Mouse (Mus musculus) midbrain, embryonic 13.5 days (tissue): Measurements from ENCODE around the gene Ppm1f. TPM values are rescaled to one million over a fixed set of nuclear protein-coding genes. Genes with fewer than 3 reads are reported as not detected.
A peak's percentile ranks its signal among the peaks of the same experiment; 100 is the strongest.

ENCODE experiments used
- ATAC-seq: fragments of 200-750 bp; cut with Nextera tagmentation; 2 replicates; pipeline ENCODE4 v1.8.0; 2017; ENCODE audit warnings: mild to moderate bottlenecking, moderate TSS enrichment, moderate library complexity
- H3K27ac ChIP-seq: fragments of 300-500 bp; sonication (generic); 2 replicates; pipeline ENCODE4 v1.5.1; 2015; ENCODE audit warnings: inconsistent platforms, mild to moderate bottlenecking, moderate library complexity
- H3K27me3 ChIP-seq: fragments of 300-500 bp; sonication (generic); 2 replicates; pipeline ENCODE4 v1.6.1; 2015; ENCODE audit warnings: mild to moderate bottlenecking, inconsistent platforms
- H3K36me3 ChIP-seq: fragments of 300-500 bp; sonication (generic); 2 replicates; pipeline ENCODE4 v1.6.1; 2015; ENCODE audit warnings: mild to moderate bottlenecking, inconsistent platforms
- H3K4me1 ChIP-seq: fragments of 300-500 bp; sonication (generic); replicated peaks from 2 replicates; pipeline ENCODE4 v1.6.1; 2015; ENCODE audit warnings: inconsistent platforms
- H3K4me2 ChIP-seq: fragments of 300-500 bp; sonication (generic); replicated peaks from 2 replicates; pipeline ENCODE4 v1.6.1; 2015; ENCODE audit warnings: moderate library complexity, mild to moderate bottlenecking, inconsistent platforms
- H3K4me3 ChIP-seq: fragments of 300-500 bp; sonication (generic); replicated peaks from 2 replicates; pipeline ENCODE4 v1.5.1; 2015; ENCODE audit warnings: mild to moderate bottlenecking, inconsistent platforms
- H3K9ac ChIP-seq: fragments of 300-500 bp; sonication (generic); replicated peaks from 2 replicates; pipeline ENCODE4 v1.6.1; 2015; ENCODE audit warnings: mild to moderate bottlenecking, inconsistent platforms
- H3K9me3 ChIP-seq: fragments of 300-500 bp; sonication (generic); 2 replicates; pipeline ENCODE4 v1.6.1; 2016; ENCODE audit warnings: mild to moderate bottlenecking, inconsistent platforms
- WGBS: fragments of 180-500 bp; shearing (Covaris S2); methylation state at CpG from one replicate; pipeline ENCODE4 v1.1.7; 2015; 5-methylcytosine and 5-hydroxymethylcytosine counted together
- polyA plus RNA-seq: library from polyadenylated mRNA; unstranded; fragments of >200 nt; fragmentation: Nextera tagmentation; extraction: Ambion mirVana; gene quantifications from 2 replicates; pipeline ENCODE4 v1.2.1, GENCODE M21; 2015

The Ppm1f gene
- polyA plus RNA-seq, 1 experiment from 2014 or later = 29.4 TPM

- H3K36me3 ChIP-seq = peaks cover 11% of the 10 kb centered on the region
- no peaks in the 10 kb centered on the region for H3K9me3 ChIP-seq
- WGBS = under 1% methylated on average over 48 of the region's 49 CpGs
- ATAC-seq = peak; percentile 98
- H3K9ac ChIP-seq = peak within 1 kb of the TSS; percentile 79
- peaks cover 12% of the 10 kb centered on the region for H3K4me1 ChIP-seq
- peak within 1 kb of the TSS; percentile 92 for H3K27ac ChIP-seq
- H3K27me3 ChIP-seq = no peaks in the 10 kb centered on the region
- H3K4me2 ChIP-seq = peak within 1 kb of the TSS; percentile 73
- peak within 1 kb of the TSS; percentile 64 for H3K4me3 ChIP-seq
Measured at GRCm38 (mm10) chr16:16870617-16871331, 25.5 kb upstream of the Ppm1f start, which contains the start of the genes Top3b and Vpreb1. Gene Top3b, plus strand, starts transcription at chr16:16870736. Gene Vpreb1, minus strand, starts transcription at chr16:16870843.

GRCm38 (mm10) chr16:16879025-16879424 lies 17.2 kb upstream of the Ppm1f start:
- 89% methylated on average over 5 of the region's 5 CpGs for WGBS
- no peak overlapping the region for H3K4me3 ChIP-seq
- no peak for ATAC-seq
- no peaks in the 10 kb centered on the region for H3K27me3 ChIP-seq
- no peak overlapping the region for H3K4me2 ChIP-seq
- H3K27ac ChIP-seq = no peak overlapping the region
- H3K36me3 ChIP-seq = peaks cover 88% of the 10 kb centered on the region
- no peak overlapping the region for H3K9ac ChIP-seq
- H3K4me1 ChIP-seq = no peaks in the 10 kb centered on the region
- H3K9me3 ChIP-seq = peaks cover 8% of the 10 kb centered on the region; the same call in 1 of the 2 replicates

- 100% methylated on average over 1 of the region's 1 CpGs for WGBS
- Histone ChIP-seq H3K36me3 (peaks cover 100% of the 10 kb centered on the region), H3K9ac (no peak overlapping the region), H3K4me1 (no peaks in the 10 kb centered on the region), H3K4me3 (no peak overlapping the region), H3K27me3 (no peaks in the 10 kb centered on the region), H3K9me3 (no peaks in the 10 kb centered on the region), H3K4me2 (no peak overlapping the region), H3K27ac (no peak overlapping the region)
- no peak for ATAC-seq
Measured at GRCm38 (mm10) chr16:16888341-16888740, 7.9 kb upstream of the Ppm1f start.

GRCm38 (mm10) chr16:16892366-16892765 lies 3.9 kb upstream of the Ppm1f start:
- Histone ChIP-seq H3K4me2 (no peak overlapping the region), H3K27me3 (no peaks in the 10 kb centered on the region), H3K4me3 (no peak overlapping the region), H3K27ac (no peak overlapping the region), H3K4me1 (peaks cover 12% of the 10 kb centered on the region), H3K36me3 (peaks cover 67% of the 10 kb centered on the region), H3K9ac (no peak overlapping the region), H3K9me3 (no peaks in the 10 kb centered on the region)
- 90% methylated on average over 7 of the region's 7 CpGs for WGBS
- no peak for ATAC-seq

- 0 out of 2 replicates have a peak overlapping the region, but pooled peaks have one; percentile 14 for H3K9ac ChIP-seq
- 23% methylated on average over 4 of the region's 4 CpGs for WGBS
- peak overlapping the region; percentile 83 for H3K4me2 ChIP-seq
- peaks cover 24% of the 10 kb centered on the region for H3K4me1 ChIP-seq
- H3K27ac ChIP-seq = peak overlapping the region; percentile 74
- ATAC-seq = no peak
- peak overlapping the region; percentile 67; the same call in 1 of the 2 replicates for H3K4me3 ChIP-seq
- H3K36me3 ChIP-seq = peaks cover 42% of the 10 kb centered on the region
- no peaks in the 10 kb centered on the region for H3K9me3 ChIP-seq
- H3K27me3 ChIP-seq = no peaks in the 10 kb centered on the region
Measured at GRCm38 (mm10) chr16:16896015-16896381, 271 bp upstream of the Ppm1f start.

GRCm38 (mm10) chr16:16897056-16897584 lies 851 bp downstream of the Ppm1f start:
- Histone ChIP-seq H3K4me1 (peaks cover 24% of the 10 kb centered on the region), H3K9me3 (no peaks in the 10 kb centered on the region), H3K27me3 (no peaks in the 10 kb centered on the region), H3K4me2 (peak overlapping the region; percentile 83), H3K27ac (peak overlapping the region; percentile 74), H3K9ac (peak overlapping the region; percentile 85), H3K4me3 (peak overlapping the region; percentile 67), H3K36me3 (peaks cover 30% of the 10 kb centered on the region)
- ATAC-seq = peak; percentile 16; the same call in 1 of the 2 replicates
- 27% methylated on average over 10 of the region's 10 CpGs for WGBS

GRCm38 (mm10) chr16:16902329-16902728 lies 6.1 kb downstream of the Ppm1f start:
- no peak for ATAC-seq
- Histone ChIP-seq H3K27me3 (no peaks in the 10 kb centered on the region), H3K36me3 (peaks cover 56% of the 10 kb centered on the region), H3K9ac (no peak overlapping the region), H3K9me3 (no peaks in the 10 kb centered on the region), H3K27ac (no peak overlapping the region), H3K4me3 (no peak overlapping the region), H3K4me2 (no peak overlapping the region), H3K4me1 (peaks cover 13% of the 10 kb centered on the region)
- 86% methylated on average over 4 of the region's 4 CpGs for WGBS

GRCm38 (mm10) chr16:16903188-16903587 lies 6.9 kb downstream of the Ppm1f start:
- peaks cover 5% of the 10 kb centered on the region for H3K4me1 ChIP-seq
- H3K27ac ChIP-seq = no peak overlapping the region
- H3K9me3 ChIP-seq = no peaks in the 10 kb centered on the region
- 0 out of 2 replicates have a peak, but pooled peaks have one; percentile 7 for ATAC-seq
- H3K36me3 ChIP-seq = peaks cover 64% of the 10 kb centered on the region
- no peak overlapping the region for H3K4me2 ChIP-seq
- WGBS = 87% methylated on average over 5 of the region's 5 CpGs
- no peak overlapping the region for H3K9ac ChIP-seq
- no peaks in the 10 kb centered on the region for H3K27me3 ChIP-seq
- no peak overlapping the region for H3K4me3 ChIP-seq

GRCm38 (mm10) chr16:16907799-16908198 lies 11.5 kb downstream of the Ppm1f start:
- H3K9ac ChIP-seq = no peak overlapping the region

GRCm38 (mm10) chr16:16911641-16912597 lies 15.7 kb downstream of the Ppm1f start:
- peaks cover 7% of the 10 kb centered on the region for H3K4me1 ChIP-seq
- peaks cover 86% of the 10 kb centered on the region for H3K36me3 ChIP-seq
- H3K9ac ChIP-seq = no peak overlapping the region
- H3K4me3 ChIP-seq = no peak overlapping the region
- peak overlapping the region; percentile 67 for H3K27ac ChIP-seq
- peak; percentile 98 for ATAC-seq
- no peak overlapping the region for H3K4me2 ChIP-seq
- no peaks in the 10 kb centered on the region for H3K9me3 ChIP-seq
- H3K27me3 ChIP-seq = no peaks in the 10 kb centered on the region
- WGBS = 29% methylated on average over 13 of the region's 13 CpGs

More at GRCm38 (mm10) chr16:16907799-16908198, 11.5 kb downstream of the Ppm1f start:
- 84% methylated on average over 6 of the region's 6 CpGs for WGBS
- no peak overlapping the region for H3K27ac ChIP-seq
- peaks cover 88% of the 10 kb centered on the region for H3K36me3 ChIP-seq
- no peaks in the 10 kb centered on the region for H3K27me3 ChIP-seq
- H3K4me3 ChIP-seq = no peak overlapping the region
- no peaks in the 10 kb centered on the region for H3K9me3 ChIP-seq
- no peak for ATAC-seq
- H3K4me2 ChIP-seq = no peak overlapping the region
- H3K4me1 ChIP-seq = peaks cover 7% of the 10 kb centered on the region

GRCm38 (mm10) chr16:16913440-16913839 lies 17.2 kb downstream of the Ppm1f start:
- Histone ChIP-seq H3K4me3 (no peak overlapping the region), H3K4me1 (peaks cover 7% of the 10 kb centered on the region), H3K27me3 (no peaks in the 10 kb centered on the region), H3K9ac (no peak overlapping the region), H3K36me3 (peaks cover 90% of the 10 kb centered on the region), H3K9me3 (no peaks in the 10 kb centered on the region), H3K4me2 (no peak overlapping the region), H3K27ac (no peak overlapping the region)
- WGBS = 86% methylated on average over 1 of the region's 1 CpGs
- no peak for ATAC-seq
